Mouse (Mus musculus): ENCODE measurements around the gene Lclat1. TPM values are rescaled to one million over a fixed set of nuclear protein-coding genes. Genes with fewer than 3 reads are reported as not detected.

The Lclat1 gene
- polyA plus RNA-seq, 1 experiment from 2014 or later: 11.9 TPM

Other genes starting within 250 kb of the Lclat1 start
- gene Lbh, start 189.7 kb upstream of the Lclat1 start, polyA plus RNA-seq (2016; fragmentation: Nextera tagmentation; extraction: Ambion mirVana): 4.7 and 5.6 TPM in 2 replicates

Data from neural tube, embryonic 12.5 days (tissue).